Mouse (Mus musculus) bone marrow macrophage, adult 2 months (primary cell): ENCODE measurements at regions not wholly inside any gene's neighbourhood (a gene's known extent, or its start where the extent isn't known, plus 50 kb on each side); places are given as distances from the start of the nearest gene placed in this dataset.

Source experiments
- H3K27ac ChIP-seq: 2 replicates; pipeline ENCODE4 v1.5.1; 2012; ENCODE audit warnings: low read depth, low read length; ENCODE audit not compliant: insufficient read depth
- H3K4me1 ChIP-seq: 2 replicates; pipeline ENCODE4 v1.6.1; 2012; ENCODE audit warnings: low read length; ENCODE audit not compliant: control insufficient read depth, insufficient read depth
- H3K4me3 ChIP-seq: 2 replicates; pipeline ENCODE4 v1.5.1; 2012; ENCODE audit warnings: mild to moderate bottlenecking, low read length, moderate library complexity; ENCODE audit not compliant: insufficient read depth
- CTCF ChIP-seq: IDR thresholded peaks from 2 replicates; pipeline ENCODE4 v1.5.1; 2012; ENCODE audit warnings: low read depth, mild to moderate bottlenecking, low read length, moderate library complexity
- POLR2A ChIP-seq: IDR thresholded peaks from 2 replicates; pipeline ENCODE4 v1.6.1; 2012; ENCODE audit warnings: mild to moderate bottlenecking, low read depth, low read length, borderline replicate concordance

- no peak overlapping the region for H3K4me3 ChIP-seq
- no peak overlapping the region for H3K27ac ChIP-seq
- no peaks in the 10 kb centered on the region for H3K4me1 ChIP-seq
- no peak for TF ChIP-seq POLR2A
- TF ChIP-seq CTCF: no peak
These were observed 54.8 kb upstream of the Ccdc88a start for GRCm38 (mm10) chr11:29318699-29319098.

- H3K27ac ChIP-seq: no peak overlapping the region
- no peak overlapping the region for H3K4me3 ChIP-seq
- TF ChIP-seq POLR2A (no peak), CTCF (no peak)
- peaks cover 8% of the 10 kb centered on the region for H3K4me1 ChIP-seq
These were observed 62.9 kb upstream of the Ccdc88a start for GRCm38 (mm10) chr11:29310584-29310983.

GRCm38 (mm10) chr11:29308024-29308598, 60.9 kb upstream of the Cfap36 start:
- TF ChIP-seq CTCF (no peak), POLR2A (no peak)
- Histone ChIP-seq H3K4me3 (no peak overlapping the region), H3K27ac (peak overlapping the region; percentile 5; the same call in 1 of the 2 replicates), H3K4me1 (peaks cover 8% of the 10 kb centered on the region)

- no peak for TF ChIP-seq POLR2A
- no peak for TF ChIP-seq CTCF
- no peaks in the 10 kb centered on the region for H3K4me1 ChIP-seq
- no peak overlapping the region for H3K4me3 ChIP-seq
These were observed 53.3 kb upstream of the Cfap36 start for GRCm38 (mm10) chr11:29300517-29300916.

More at GRCm38 (mm10) chr11:29300517-29300916, 53.3 kb upstream of the Cfap36 start:
- no peak overlapping the region for H3K27ac ChIP-seq
